Mouse (Mus musculus) forebrain, embryonic 13.5 days (tissue): Measurements from ENCODE around the gene Fap. TPM values are rescaled to one million over a fixed set of nuclear protein-coding genes. Genes with fewer than 3 reads are reported as not detected.

Experiments
- ATAC-seq: fragments of 200-750 bp; cut with Nextera tagmentation; 2 replicates; pipeline ENCODE4 v1.8.0; 2017
- H3K27ac ChIP-seq: fragments of 300-500 bp; sonication (generic); 2 replicates; pipeline ENCODE4 v1.5.1; 2015; ENCODE audit warnings: inconsistent platforms, mild to moderate bottlenecking, moderate library complexity
- H3K27me3 ChIP-seq: fragments of 300-500 bp; sonication (generic); 2 replicates; pipeline ENCODE4 v1.6.1; 2015; ENCODE audit warnings: mild to moderate bottlenecking, inconsistent platforms
- H3K36me3 ChIP-seq: fragments of 300-500 bp; sonication (generic); 2 replicates; pipeline ENCODE4 v1.6.1; 2015; ENCODE audit warnings: mild to moderate bottlenecking, inconsistent platforms; ENCODE audit not compliant: poor library complexity, severe bottlenecking
- H3K4me1 ChIP-seq: fragments of 300-500 bp; sonication (generic); 2 replicates; pipeline ENCODE4 v1.6.1; 2015; ENCODE audit warnings: inconsistent platforms
- H3K4me2 ChIP-seq: fragments of 300-500 bp; sonication (generic); 2 replicates; pipeline ENCODE4 v1.6.1; 2015; ENCODE audit warnings: inconsistent platforms, mild to moderate bottlenecking, moderate library complexity
- H3K4me3 ChIP-seq: fragments of 300-500 bp; sonication (generic); 2 replicates; pipeline ENCODE4 v1.5.1; 2015; ENCODE audit warnings: mild to moderate bottlenecking, inconsistent platforms
- H3K9ac ChIP-seq: fragments of 300-500 bp; sonication (generic); 2 replicates; pipeline ENCODE4 v1.6.1; 2015; ENCODE audit warnings: mild to moderate bottlenecking, inconsistent platforms
- H3K9me3 ChIP-seq: fragments of 300-500 bp; sonication (generic); replicated peaks from 2 replicates; pipeline ENCODE4 v1.6.1; 2016; ENCODE audit warnings: inconsistent platforms
- WGBS: fragments of 180-500 bp; shearing (Covaris S2); methylation state at CpG from one replicate; pipeline ENCODE4 v1.1.7; 2015; 5-methylcytosine and 5-hydroxymethylcytosine counted together
- polyA plus RNA-seq: library from polyadenylated mRNA; unstranded; fragments of >200 nt; fragmentation: Nextera tagmentation; extraction: Ambion mirVana; gene quantifications from 2 replicates; pipeline ENCODE4 v1.2.1, GENCODE M21; 2015

The Fap gene
- 0.32 and 0.50 TPM in 2 replicates for polyA plus RNA-seq

DNA sequence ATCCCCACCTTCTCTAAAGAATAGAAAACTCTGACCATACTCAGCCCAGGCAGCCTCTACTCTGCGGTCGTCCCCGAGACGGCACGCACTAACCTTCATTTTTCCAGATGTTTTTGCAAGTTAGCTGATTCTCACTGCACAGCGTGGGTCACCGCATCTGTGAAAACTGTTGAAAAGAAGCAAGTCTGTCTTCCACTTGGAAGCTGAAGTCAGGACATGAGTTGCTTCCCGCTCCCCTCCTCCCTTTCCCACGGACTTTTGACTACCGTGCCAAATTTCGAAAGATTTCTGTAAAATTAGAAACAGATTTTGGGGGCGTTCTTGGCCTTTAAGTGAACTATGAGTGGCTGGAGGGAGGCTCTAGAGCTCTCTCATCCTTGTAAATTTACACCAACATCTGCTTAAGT, at the start of gene Fap:
Gene Fap (minus strand): TSS at position 323 of the 407 bp plus-strand sequence.
- WGBS = 81% methylated on average over 12 of the region's 12 CpGs
- Histone ChIP-seq H3K4me2 (no peak within 1 kb of the TSS), H3K9me3 (no peaks in the 10 kb centered on the region), H3K27ac (no peak within 1 kb of the TSS), H3K4me3 (no peak within 1 kb of the TSS), H3K27me3 (no peaks in the 10 kb centered on the region), H3K4me1 (no peaks in the 10 kb centered on the region), H3K36me3 (no peaks in the 10 kb centered on the region), H3K9ac (no peak within 1 kb of the TSS)
- no peak for ATAC-seq

DNA sequence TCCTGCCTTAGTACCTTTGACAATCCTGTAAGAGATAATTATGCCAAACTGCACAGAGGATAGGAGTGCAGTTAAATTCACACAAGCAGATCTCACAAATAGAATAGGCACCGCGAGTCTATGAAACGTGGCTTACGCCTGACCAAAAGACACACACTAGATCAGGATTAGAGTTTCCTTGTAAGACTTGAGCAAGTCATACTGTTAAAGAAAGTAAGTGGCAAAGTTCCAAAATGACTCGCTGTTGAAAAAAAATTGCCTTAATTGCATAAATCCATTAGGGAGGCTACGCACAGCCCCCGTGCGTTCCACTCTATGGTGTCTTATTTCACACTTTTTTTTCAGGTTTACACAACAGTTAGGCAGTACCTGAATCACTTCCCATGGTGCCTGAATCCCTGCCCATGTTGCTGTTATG, 49.2 kb upstream of the Fap start:
- WGBS = 56% methylated on average over 8 of the region's 8 CpGs
- no peaks in the 10 kb centered on the region for H3K9me3 ChIP-seq
- no peak; the same call in 1 of the 2 replicates for ATAC-seq
- H3K9ac ChIP-seq = no peak overlapping the region
- no peak overlapping the region for H3K4me3 ChIP-seq
- no peak overlapping the region for H3K27ac ChIP-seq
- H3K36me3 ChIP-seq = no peaks in the 10 kb centered on the region
- H3K27me3 ChIP-seq = no peaks in the 10 kb centered on the region
- H3K4me1 ChIP-seq = peaks cover 8% of the 10 kb centered on the region; the same call in 1 of the 2 replicates
- H3K4me2 ChIP-seq = no peak overlapping the region

GRCm38 (mm10) chr2:62619679-62620078, 45.8 kb upstream of the Fap start:
- no peaks in the 10 kb centered on the region for H3K27me3 ChIP-seq
- H3K9me3 ChIP-seq = no peaks in the 10 kb centered on the region
- no peaks in the 10 kb centered on the region for H3K36me3 ChIP-seq
- 64% methylated on average over 2 of the region's 2 CpGs for WGBS
- no peak for ATAC-seq
- H3K27ac ChIP-seq = no peak overlapping the region
- H3K4me1 ChIP-seq = peaks cover 8% of the 10 kb centered on the region; the same call in 1 of the 2 replicates
- H3K4me2 ChIP-seq = no peak overlapping the region
- H3K9ac ChIP-seq = no peak overlapping the region
- H3K4me3 ChIP-seq = no peak overlapping the region

GRCm38 (mm10) chr2:62618934-62619341, 45.1 kb upstream of the Fap start:
- no peak for ATAC-seq
- Histone ChIP-seq H3K27ac (no peak overlapping the region), H3K36me3 (no peaks in the 10 kb centered on the region), H3K9ac (no peak overlapping the region), H3K4me2 (no peak overlapping the region), H3K9me3 (no peaks in the 10 kb centered on the region), H3K4me1 (peaks cover 8% of the 10 kb centered on the region; the same call in 1 of the 2 replicates), H3K27me3 (no peaks in the 10 kb centered on the region), H3K4me3 (no peak overlapping the region)
- WGBS = 93% methylated on average over 7 of the region's 7 CpGs

- peak; percentile 36; the same call in 1 of the 2 replicates for ATAC-seq
- no peak overlapping the region for H3K27ac ChIP-seq
- H3K4me3 ChIP-seq = no peak overlapping the region
- H3K4me2 ChIP-seq = no peak overlapping the region
- no peaks in the 10 kb centered on the region for H3K27me3 ChIP-seq
- no peaks in the 10 kb centered on the region for H3K9me3 ChIP-seq
- no peaks in the 10 kb centered on the region for H3K36me3 ChIP-seq
- WGBS = 88% methylated on average over 4 of the region's 4 CpGs
- H3K4me1 ChIP-seq = no peaks in the 10 kb centered on the region
- H3K9ac ChIP-seq = no peak overlapping the region
Observed at GRCm38 (mm10) chr2:62613133-62613532, 39.3 kb upstream of the Fap start.

- Histone ChIP-seq H3K27me3 (no peaks in the 10 kb centered on the region), H3K4me2 (no peak overlapping the region), H3K4me3 (no peak overlapping the region), H3K9me3 (no peaks in the 10 kb centered on the region), H3K9ac (no peak overlapping the region), H3K36me3 (no peaks in the 10 kb centered on the region), H3K27ac (no peak overlapping the region), H3K4me1 (no peaks in the 10 kb centered on the region)
- no peak for ATAC-seq
- WGBS = 95% methylated on average over 16 of the region's 16 CpGs
Observed at GRCm38 (mm10) chr2:62606205-62606604, 32.3 kb upstream of the Fap start.

DNA sequence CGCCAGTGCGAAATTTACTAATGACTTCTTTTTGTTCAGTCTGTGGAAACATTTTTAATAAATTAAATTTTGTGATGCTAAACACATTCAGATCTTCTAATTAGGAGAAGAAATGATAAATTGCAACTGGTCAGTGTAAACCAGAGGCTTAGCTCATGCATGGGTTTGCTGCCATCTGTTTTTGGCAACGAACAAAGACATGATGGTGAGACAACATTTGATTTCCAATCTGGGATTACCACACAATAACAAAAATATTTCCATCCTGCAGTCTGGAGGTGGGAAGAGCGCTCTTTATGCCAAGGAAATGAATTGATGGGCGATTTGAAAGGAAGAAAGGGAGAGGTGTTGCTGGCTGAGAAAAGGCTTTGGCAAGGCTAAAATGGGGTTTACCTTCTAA, 29.7 kb upstream of the Fap start:
- Histone ChIP-seq H3K4me3 (no peak overlapping the region), H3K36me3 (no peaks in the 10 kb centered on the region), H3K4me2 (no peak overlapping the region), H3K27me3 (no peaks in the 10 kb centered on the region), H3K27ac (no peak overlapping the region), H3K9me3 (no peaks in the 10 kb centered on the region), H3K9ac (no peak overlapping the region), H3K4me1 (no peaks in the 10 kb centered on the region)
- peak; percentile 58 for ATAC-seq
- 75% methylated on average over 5 of the region's 5 CpGs for WGBS

- Histone ChIP-seq H3K36me3 (no peaks in the 10 kb centered on the region), H3K4me3 (no peak overlapping the region), H3K4me1 (peaks cover 5% of the 10 kb centered on the region), H3K27me3 (no peaks in the 10 kb centered on the region), H3K4me2 (no peak overlapping the region), H3K27ac (no peak overlapping the region), H3K9me3 (no peaks in the 10 kb centered on the region), H3K9ac (no peak overlapping the region)
- no peak for ATAC-seq
- WGBS = 95% methylated on average over 5 of the region's 5 CpGs
Observed at GRCm38 (mm10) chr2:62596586-62596985, 22.7 kb upstream of the Fap start.

- Histone ChIP-seq H3K27ac (no peak overlapping the region), H3K27me3 (no peaks in the 10 kb centered on the region), H3K9me3 (no peaks in the 10 kb centered on the region), H3K4me1 (peaks cover 5% of the 10 kb centered on the region), H3K4me3 (no peak overlapping the region), H3K9ac (no peak overlapping the region), H3K36me3 (no peaks in the 10 kb centered on the region), H3K4me2 (no peak overlapping the region)
- ATAC-seq = no peak
- 58% methylated on average over 2 of the region's 2 CpGs for WGBS
Observed at GRCm38 (mm10) chr2:62594491-62594890, 20.6 kb upstream of the Fap start.

GRCm38 (mm10) chr2:62591555-62591954, 17.7 kb upstream of the Fap start:
- 90% methylated on average over 3 of the region's 3 CpGs for WGBS
- no peaks in the 10 kb centered on the region for H3K27me3 ChIP-seq
- H3K4me3 ChIP-seq = no peak overlapping the region
- H3K36me3 ChIP-seq = no peaks in the 10 kb centered on the region
- no peak overlapping the region for H3K9ac ChIP-seq
- ATAC-seq = no peak
- no peaks in the 10 kb centered on the region for H3K9me3 ChIP-seq
- no peak overlapping the region for H3K27ac ChIP-seq
- peaks cover 5% of the 10 kb centered on the region for H3K4me1 ChIP-seq
- H3K4me2 ChIP-seq = no peak overlapping the region

DNA sequence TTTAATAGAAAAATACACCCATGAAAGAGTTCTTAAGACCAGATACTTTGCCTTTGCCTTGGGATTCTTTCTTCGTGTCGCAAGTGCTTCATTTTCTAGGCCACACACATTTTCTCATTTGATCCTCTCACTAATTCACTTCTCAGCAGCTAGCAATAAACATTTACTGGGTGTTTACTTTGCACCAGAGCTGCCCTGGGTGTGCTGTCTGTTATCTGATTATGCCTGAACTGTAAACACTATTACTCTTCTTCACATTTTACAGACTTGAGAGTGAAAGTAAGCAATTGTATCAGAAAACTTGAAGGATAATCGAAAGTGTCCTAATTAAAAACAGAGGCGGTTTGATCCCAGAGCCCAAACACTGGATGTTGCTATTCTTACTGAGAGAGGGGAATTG, 15.5 kb upstream of the Fap start:
- Histone ChIP-seq H3K27ac (no peak overlapping the region), H3K27me3 (no peaks in the 10 kb centered on the region), H3K9me3 (no peaks in the 10 kb centered on the region), H3K4me3 (no peak overlapping the region), H3K4me1 (peaks cover 2% of the 10 kb centered on the region), H3K36me3 (no peaks in the 10 kb centered on the region), H3K4me2 (no peak overlapping the region), H3K9ac (no peak overlapping the region)
- WGBS = 94% methylated on average over 4 of the region's 4 CpGs
- ATAC-seq = no peak

DNA sequence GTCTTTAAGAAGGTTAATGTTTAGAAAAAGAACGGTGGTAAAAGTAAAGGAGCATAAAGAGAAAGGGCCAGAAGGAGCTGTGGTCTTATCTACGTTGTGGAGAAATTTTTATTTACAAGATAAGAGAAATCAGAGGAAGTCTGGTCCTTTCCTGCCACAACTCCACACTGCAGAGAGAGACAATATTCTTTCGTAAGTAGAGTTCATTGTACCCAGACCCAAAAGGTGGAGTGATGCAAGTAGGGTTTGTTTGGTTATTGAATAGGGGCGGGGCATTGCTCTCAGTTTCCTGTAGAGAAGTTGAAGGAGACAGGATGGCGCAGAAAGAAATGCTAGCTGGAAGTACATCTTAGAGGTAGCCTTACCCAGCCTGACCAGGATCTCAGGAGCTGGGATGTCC, 11.9 kb upstream of the Fap start:
- no peak for ATAC-seq
- WGBS = 88% methylated on average over 5 of the region's 5 CpGs
- Histone ChIP-seq H3K4me1 (no peaks in the 10 kb centered on the region), H3K4me2 (no peak overlapping the region), H3K27me3 (no peaks in the 10 kb centered on the region), H3K9me3 (no peaks in the 10 kb centered on the region), H3K36me3 (no peaks in the 10 kb centered on the region), H3K4me3 (no peak overlapping the region), H3K27ac (no peak overlapping the region), H3K9ac (no peak overlapping the region)

GRCm38 (mm10) chr2:62574962-62575361, 1.1 kb upstream of the Fap start:
- H3K9ac ChIP-seq = no peak overlapping the region
- 76% methylated on average over 3 of the region's 3 CpGs for WGBS
- H3K9me3 ChIP-seq = no peaks in the 10 kb centered on the region
- no peaks in the 10 kb centered on the region for H3K36me3 ChIP-seq
- H3K4me1 ChIP-seq = no peaks in the 10 kb centered on the region
- no peak overlapping the region for H3K4me3 ChIP-seq
- H3K27me3 ChIP-seq = no peaks in the 10 kb centered on the region
- H3K4me2 ChIP-seq = no peak overlapping the region
- no peak overlapping the region for H3K27ac ChIP-seq
- no peak for ATAC-seq
